Mouse (Mus musculus): ENCODE measurements around the gene Zmpste24.

- TF ChIP-seq POLR2A (IDR thresholded peaks at IDR 0.05; ENCODE audit: insufficient read length, low read depth) (peak; percentile 98), MYOD1 (IDR thresholded peaks at IDR 0.05; ENCODE audit: control insufficient read depth in 1 of 3, insufficient read length in 2 of 3, low read depth in 2 of 3) (peak in 2 of 3 experiments; percentile 48 to 53), TCF12 (IDR thresholded peaks at IDR 0.05; ENCODE audit: insufficient read depth, poor library complexity, severe bottlenecking) (no peak), MAX (IDR thresholded peaks at IDR 0.05; ENCODE audit: low read depth) (no peak), CEBPB (IDR thresholded peaks at IDR 0.05; ENCODE audit: insufficient read depth, poor library complexity, severe bottlenecking) (no peak)
Observed at GRCm38 (mm10) chr4:121016928-121017657, 80.9 kb downstream of the Zmpste24 start, which contains the start of gene Smap2.
